Mouse (Mus musculus) intestine, embryonic 15.5 days (tissue): ENCODE data around the gene Gm10638. TPM values are rescaled to one million over a fixed set of nuclear protein-coding genes. Genes with fewer than 3 reads are reported as not detected.

Experiments
- polyA plus RNA-seq: library from polyadenylated mRNA; unstranded; fragments of >200 nt; fragmentation: Nextera tagmentation; extraction: Ambion mirVana; gene quantifications from 2 replicates; pipeline ENCODE4 v1.2.1, GENCODE M21; 2015

Gm10638 gene
- polyA plus RNA-seq, 1 experiment from 2014 or later, result 3.7 TPM

Other genes starting within 250 kb of the Gm10638 start
- gene Abcc12, start 165.0 kb upstream of the Gm10638 start, polyA plus RNA-seq, result 0.16 and 0.20 TPM in 2 replicates
- 60.9 and 63.0 TPM in 2 replicates for gene Lonp2, start 121.7 kb upstream of the Gm10638 start, polyA plus RNA-seq
- gene Siah1a, start 235 bp downstream of the Gm10638 start, polyA plus RNA-seq, result 31.2 and 36.1 TPM in 2 replicates
- 8.1 and 8.5 TPM in 2 replicates for gene N4bp1, start 139.6 kb downstream of the Gm10638 start, polyA plus RNA-seq